Mouse (Mus musculus) lung, postnatal 0 days (tissue): ENCODE measurements at regions not wholly inside any gene's neighbourhood (a gene's known extent, or its start where the extent isn't known, plus 50 kb on each side); places are given as distances from the start of the nearest gene placed in this dataset.

Experiments used
- ATAC-seq: fragments of 200-750 bp; cut with Nextera tagmentation; 2 replicates; pipeline ENCODE4 v1.8.0; 2017; ENCODE audit warnings: moderate library complexity
- DNase-seq: peaks from one replicate; pipeline ENCODE4 v3.0.0-alpha.2; 2016; ENCODE audit warnings: low spot score
- H3K27ac ChIP-seq: fragments of 300-500 bp; sonication (generic); 2 replicates; pipeline ENCODE4 v1.5.1; 2014; ENCODE audit warnings: antibody characterized with exemption, mild to moderate bottlenecking, low read length, mixed read lengths
- H3K27me3 ChIP-seq: fragments of 300-500 bp; sonication (generic); replicated peaks from 2 replicates; pipeline ENCODE4 v1.6.1; 2014; ENCODE audit warnings: low read length, mixed read lengths; ENCODE audit not compliant: insufficient read depth
- H3K36me3 ChIP-seq: fragments of 300-500 bp; sonication (generic); 2 replicates; pipeline ENCODE4 v1.6.1; 2014; ENCODE audit warnings: low read length, mixed read lengths; ENCODE audit not compliant: insufficient read depth
- H3K4me1 ChIP-seq: fragments of 300-500 bp; sonication (generic); 2 replicates; pipeline ENCODE4 v1.6.1; 2014; ENCODE audit warnings: antibody characterized with exemption, low read depth, low read length, mixed read lengths; ENCODE audit not compliant: insufficient read depth
- H3K4me2 ChIP-seq: fragments of 300-500 bp; sonication (generic); replicated peaks from 2 replicates; pipeline ENCODE4 v1.6.1; 2014; ENCODE audit warnings: low read depth, mild to moderate bottlenecking, low read length, moderate library complexity, mixed read lengths
- H3K4me3 ChIP-seq: fragments of 300-500 bp; sonication (generic); 2 replicates; pipeline ENCODE4 v1.5.1; 2014; ENCODE audit warnings: low read depth, low read length
- H3K9ac ChIP-seq: fragments of 300-500 bp; sonication (generic); replicated peaks from 2 replicates; pipeline ENCODE4 v1.6.1; 2014; ENCODE audit warnings: low read depth, mild to moderate bottlenecking
- H3K9me3 ChIP-seq: fragments of 300-500 bp; sonication (generic); 2 replicates; pipeline ENCODE4 v1.6.1; 2016; ENCODE audit warnings: low read length, mixed read lengths
- CTCF ChIP-seq: IDR thresholded peaks from 2 replicates; pipeline ENCODE4 v1.5.1; 2016; ENCODE audit warnings: antibody characterized with exemption, mild to moderate bottlenecking
- EP300 ChIP-seq: IDR thresholded peaks from 2 replicates; pipeline ENCODE4 v1.6.1; 2016; ENCODE audit warnings: antibody characterized with exemption, mild to moderate bottlenecking, control low read depth
- WGBS: fragments of 180-500 bp; shearing (Covaris S2); extraction: QIAGEN DNeasy Blood & Tissue Kit; methylation state at CpG from one replicate; pipeline ENCODE4 v1.1.7; 2014; 5-methylcytosine and 5-hydroxymethylcytosine counted together

DNA sequence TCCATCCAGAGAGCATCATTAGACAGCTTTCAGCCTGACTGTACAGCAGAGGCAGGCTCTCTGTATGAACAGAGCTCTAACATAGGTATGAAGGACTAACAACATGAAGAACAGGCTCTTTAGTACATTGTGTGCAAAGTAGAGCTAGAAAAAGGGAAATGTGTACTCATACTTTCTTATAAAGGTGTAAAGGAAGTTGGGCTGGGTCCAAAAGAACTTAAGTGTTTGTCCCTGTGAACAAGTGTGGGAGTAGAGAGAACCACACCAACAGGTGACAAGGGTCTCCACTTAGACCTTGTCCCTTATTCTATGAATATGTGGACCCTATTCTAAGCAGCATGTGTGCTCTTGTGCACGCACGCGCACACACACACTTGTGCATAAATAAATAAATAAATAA is 127.0 kb downstream of the Zfp706 start:
- 72% methylated on average over 3 of the region's 3 CpGs for WGBS
- DNase-seq = peak; percentile 80
- H3K9ac ChIP-seq = no peak overlapping the region

GRCm38 (mm10) chr15:36879587-36879986 is 128.0 kb downstream of the Zfp706 start:
- ATAC-seq = no peak
- no peak overlapping the region for H3K27ac ChIP-seq
- no peak overlapping the region for H3K4me3 ChIP-seq

More for the DNA sequence above, 127.0 kb downstream of the Zfp706 start:
- H3K4me1 ChIP-seq = peaks cover 13% of the 10 kb centered on the region; the same call in 1 of the 2 replicates
- no peak overlapping the region for H3K4me3 ChIP-seq
- TF ChIP-seq EP300 (peak; percentile 68), CTCF (no peak)
- no peak overlapping the region for H3K27ac ChIP-seq
- ATAC-seq = peak; percentile 23; the same call in 1 of the 2 replicates
- H3K27me3 ChIP-seq = no peaks in the 10 kb centered on the region
- H3K4me2 ChIP-seq = no peak overlapping the region
- H3K9me3 ChIP-seq = no peaks in the 10 kb centered on the region
- H3K36me3 ChIP-seq = no peaks in the 10 kb centered on the region

DNA sequence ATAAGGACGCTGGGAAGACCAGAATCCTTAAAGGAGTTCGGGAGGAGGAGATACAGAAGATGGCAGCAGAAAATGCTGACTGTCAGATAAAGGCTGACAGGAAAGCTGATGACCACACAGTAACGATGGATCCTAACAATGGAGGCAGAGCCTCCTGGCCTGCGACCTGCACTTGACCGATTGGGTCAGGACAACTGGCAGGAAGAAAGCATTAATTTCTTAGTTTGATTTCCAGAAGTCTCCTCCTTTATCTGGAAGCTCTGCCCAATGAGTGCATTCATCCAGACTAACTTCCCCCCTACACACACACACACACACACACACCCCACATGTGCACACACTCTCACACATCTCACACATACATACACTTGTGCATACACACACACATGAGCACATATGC is 128.6 kb downstream of the Zfp706 start:
- DNase-seq = no peak
- H3K4me3 ChIP-seq = no peak overlapping the region

More at GRCm38 (mm10) chr15:36879587-36879986, 128.0 kb downstream of the Zfp706 start:
- Histone ChIP-seq H3K36me3 (no peaks in the 10 kb centered on the region), H3K9ac (no peak overlapping the region), H3K4me2 (no peak overlapping the region), H3K9me3 (no peaks in the 10 kb centered on the region), H3K4me1 (peaks cover 22% of the 10 kb centered on the region; the same call in 1 of the 2 replicates), H3K27me3 (no peaks in the 10 kb centered on the region)
- peak; percentile 56 for DNase-seq
- TF ChIP-seq EP300 = no peak; the same call in 1 of the 2 replicates
- no peak for TF ChIP-seq CTCF
- 75% methylated on average over 7 of the region's 7 CpGs for WGBS

GRCm38 (mm10) chr15:36878276-36878675 is 129.3 kb downstream of the Zfp706 start:
- ATAC-seq (no peak), DNase-seq (no peak)
- H3K4me1 ChIP-seq = peaks cover 31% of the 10 kb centered on the region; the same call in 1 of the 2 replicates
- 64% methylated on average over 3 of the region's 3 CpGs for WGBS
- no peak overlapping the region for H3K4me3 ChIP-seq
- no peaks in the 10 kb centered on the region for H3K36me3 ChIP-seq
- no peak overlapping the region for H3K4me2 ChIP-seq
- no peak overlapping the region for H3K9ac ChIP-seq
- H3K27ac ChIP-seq = no peak overlapping the region
- H3K27me3 ChIP-seq = no peaks in the 10 kb centered on the region
- no peaks in the 10 kb centered on the region for H3K9me3 ChIP-seq
- TF ChIP-seq EP300 = no peak
- TF ChIP-seq CTCF = no peak

More for the DNA sequence above, 128.6 kb downstream of the Zfp706 start:
- 17% methylated on average over 5 of the region's 5 CpGs for WGBS
- peaks cover 26% of the 10 kb centered on the region; the same call in 1 of the 2 replicates for H3K4me1 ChIP-seq
- H3K4me2 ChIP-seq = no peak overlapping the region
- H3K9ac ChIP-seq = no peak overlapping the region
- no peak overlapping the region for H3K27ac ChIP-seq
- ATAC-seq = no peak
- H3K27me3 ChIP-seq = no peaks in the 10 kb centered on the region
- H3K36me3 ChIP-seq = no peaks in the 10 kb centered on the region
- TF ChIP-seq CTCF = no peak
- TF ChIP-seq EP300 = no peak
- H3K9me3 ChIP-seq = no peaks in the 10 kb centered on the region

DNA sequence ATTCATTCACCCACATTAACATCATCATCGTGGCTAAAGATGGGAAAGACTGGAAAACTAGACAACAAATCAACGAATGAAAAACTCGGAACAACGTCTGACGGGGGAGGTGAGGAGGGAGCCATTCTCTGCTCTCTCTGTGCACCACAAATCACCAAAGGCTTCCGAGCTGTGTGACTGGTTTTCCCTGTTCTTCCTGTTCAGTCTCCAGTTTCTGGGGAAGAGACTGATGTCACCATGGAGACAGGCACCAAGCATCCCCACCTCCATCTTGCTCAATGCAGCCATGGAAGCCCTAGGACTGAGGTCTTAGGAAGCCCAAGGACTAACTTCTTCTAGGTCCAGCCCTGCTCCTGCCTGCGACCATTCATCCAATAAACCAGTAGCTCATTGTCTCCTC is 130.1 kb downstream of the Zfp706 start:
- H3K9ac ChIP-seq = no peak overlapping the region
- no peaks in the 10 kb centered on the region for H3K9me3 ChIP-seq
- 55% methylated on average over 7 of the region's 7 CpGs for WGBS
- no peaks in the 10 kb centered on the region for H3K36me3 ChIP-seq
- ATAC-seq = no peak
- DNase-seq = peak; percentile 51
- no peak overlapping the region for H3K4me2 ChIP-seq
- peaks cover 36% of the 10 kb centered on the region; the same call in 1 of the 2 replicates for H3K4me1 ChIP-seq
- H3K27ac ChIP-seq = no peak overlapping the region
- no peaks in the 10 kb centered on the region for H3K27me3 ChIP-seq
- H3K4me3 ChIP-seq = no peak overlapping the region
- TF ChIP-seq CTCF = no peak
- no peak for TF ChIP-seq EP300

GRCm38 (mm10) chr15:36875980-36876778 is 131.4 kb downstream of the Zfp706 start:
- Histone ChIP-seq H3K9me3 (no peaks in the 10 kb centered on the region), H3K4me1 (peaks cover 36% of the 10 kb centered on the region; the same call in 1 of the 2 replicates), H3K27ac (peak overlapping the region; percentile 48), H3K9ac (no peak overlapping the region), H3K4me3 (no peak overlapping the region), H3K4me2 (no peak overlapping the region), H3K27me3 (no peaks in the 10 kb centered on the region), H3K36me3 (no peaks in the 10 kb centered on the region)
- peak; percentile 62 for ATAC-seq
- peak; percentile 65 for DNase-seq
- WGBS = 44% methylated on average over 10 of the region's 10 CpGs
- TF ChIP-seq EP300 (peak; percentile 86), CTCF (no peak)
